Mouse (Mus musculus) ES-Bruce4 (cell line): ENCODE measurements around the gene Bckdhb.

Experiments used
- CTCF ChIP-seq: IDR thresholded peaks from one replicate; pipeline ENCODE4 v1.8.1; 2011; ENCODE audit warnings: low read depth, low read length
- EP300 ChIP-seq: IDR thresholded peaks from 2 replicates; pipeline ENCODE4 v1.6.1; 2011; ENCODE audit warnings: low read depth, low read length; ENCODE audit not compliant: insufficient read depth
- POLR2A ChIP-seq: IDR thresholded peaks from one replicate; pipeline ENCODE4 v1.8.1; 2011; ENCODE audit warnings: low read length; ENCODE audit not compliant: insufficient read depth

DNA sequence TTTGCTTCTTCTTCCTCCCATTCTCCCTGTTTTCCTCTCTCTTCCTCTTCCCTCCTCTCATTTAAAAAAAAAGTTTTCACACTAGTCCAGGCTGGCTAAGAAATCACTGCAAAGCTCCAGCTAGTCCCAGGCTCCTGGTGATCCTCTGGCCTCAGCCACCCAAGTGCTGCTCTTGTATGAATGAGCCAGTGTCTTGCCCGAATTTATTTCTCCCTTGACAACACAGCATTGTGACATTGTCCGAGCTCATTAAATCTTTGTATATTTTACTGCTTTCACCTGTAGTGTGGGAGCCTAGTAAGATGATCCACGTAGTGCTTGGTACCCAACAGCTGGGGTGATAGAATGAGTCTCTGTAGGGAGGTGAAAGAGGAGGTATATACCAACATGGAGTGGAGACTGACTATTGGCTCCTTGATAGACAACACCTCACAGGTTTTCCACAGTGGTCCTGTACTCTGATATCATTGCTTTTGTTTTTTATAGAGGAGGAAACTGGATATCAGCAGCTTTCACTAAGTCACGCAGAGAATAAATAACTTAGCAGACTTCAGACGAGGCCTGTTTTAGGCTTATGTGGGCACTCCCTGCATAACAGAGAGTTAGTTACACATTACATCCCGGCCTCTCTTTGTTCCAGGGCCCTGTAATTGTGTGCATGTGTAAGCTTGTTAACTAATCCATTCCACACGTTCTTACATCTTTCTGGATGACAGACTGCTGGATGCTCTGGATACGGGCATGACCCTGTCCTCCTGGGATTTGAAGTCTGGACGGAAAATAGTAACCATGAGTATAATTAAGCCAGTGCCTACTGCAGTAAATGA, 15.8 kb downstream of the Bckdhb start:
- no peak for TF ChIP-seq POLR2A
- no peak for TF ChIP-seq EP300
- no peak for TF ChIP-seq CTCF
